Mouse (Mus musculus): Measurements from ENCODE around the gene Atp5c1.

DNA sequence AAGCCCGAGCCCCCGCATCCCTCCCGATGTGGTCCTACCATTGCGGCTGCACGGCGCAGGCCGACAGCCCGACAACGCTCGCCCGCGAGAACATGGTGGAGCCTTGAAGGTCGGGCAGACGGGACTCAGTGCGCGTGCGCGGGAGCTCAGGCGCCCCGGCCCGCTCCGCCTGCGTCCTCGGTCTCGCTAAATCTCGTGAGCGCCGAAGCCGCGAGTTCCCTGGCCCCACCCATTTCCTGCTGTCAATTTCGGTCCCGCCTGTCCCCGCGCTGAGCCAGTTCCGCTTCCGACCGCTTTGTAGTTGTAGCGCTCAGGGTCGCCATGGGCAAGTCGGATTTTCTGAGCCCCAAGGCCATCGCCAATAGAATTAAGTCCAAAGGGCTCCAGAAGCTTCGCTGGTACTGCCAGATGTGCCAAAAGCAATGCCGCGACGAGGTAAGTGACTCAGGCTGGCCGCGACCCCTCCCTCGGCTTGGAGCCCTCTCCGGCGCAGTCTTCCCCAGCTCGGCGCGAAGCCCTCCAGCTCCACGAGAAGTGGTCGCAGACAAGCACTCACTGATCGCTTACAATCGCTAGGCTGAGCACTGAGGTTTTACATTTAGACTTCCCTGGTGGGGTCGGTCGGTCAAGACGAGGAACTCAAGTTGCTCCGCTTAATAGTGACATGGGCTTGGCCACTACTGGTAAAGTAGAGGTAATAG, at the start of gene Atp5c1, which contains the start of gene Kin:
- TF ChIP-seq CEBPB (IDR thresholded peaks at IDR 0.05; ENCODE audit: low read depth) (no peak), CTCF (IDR thresholded peaks at IDR 0.05; ENCODE audit: control insufficient read depth, insufficient read depth, insufficient read length) (no peak), MAX (IDR thresholded peaks at IDR 0.05) (no peak), MYOG (IDR thresholded peaks at IDR 0.05; ENCODE audit: control insufficient read depth, extremely low read depth, insufficient read length) (no peak), FOSL1 (IDR thresholded peaks at IDR 0.05; ENCODE audit: insufficient read depth, low read length, poor library complexity, severe bottlenecking) (no peak), USF1 (IDR thresholded peaks at IDR 0.05; ENCODE audit: low read depth) (no peak), MYOD1 (IDR thresholded peaks at IDR 0.05; ENCODE audit: control insufficient read depth, insufficient read length, low read depth) (no peak)
